Mouse (Mus musculus) midbrain, postnatal 0 days (tissue): Measurements from ENCODE around the gene Oscp1. TPM values are rescaled to one million over a fixed set of nuclear protein-coding genes. Genes with fewer than 3 reads are reported as not detected.
A peak's percentile ranks its signal among the peaks of the same experiment; 100 is the strongest.

Experiments used
- ATAC-seq: fragments of 200-750 bp; cut with Nextera tagmentation; 2 replicates; pipeline ENCODE4 v1.8.0; 2017; ENCODE audit warnings: moderate number of reproducible peaks, mild to moderate bottlenecking, moderate TSS enrichment, moderate library complexity; ENCODE audit not compliant: low FRiP score
- DNase-seq: peaks from one replicate; pipeline ENCODE4 v3.0.0-alpha.2; 2015; ENCODE audit warnings: low spot score
- H3K27ac ChIP-seq: fragments of 300-500 bp; sonication (generic); 2 replicates; pipeline ENCODE4 v1.5.1; 2014; ENCODE audit warnings: low read depth, mild to moderate bottlenecking, low read length, mixed read lengths
- H3K27me3 ChIP-seq: fragments of 300-500 bp; sonication (generic); 2 replicates; pipeline ENCODE4 v1.6.1; 2014; ENCODE audit warnings: low read length, control low read depth, mixed read lengths; ENCODE audit not compliant: insufficient read depth
- H3K36me3 ChIP-seq: fragments of 300-500 bp; sonication (generic); 2 replicates; pipeline ENCODE4 v1.6.1; 2014; ENCODE audit warnings: low read length, control low read depth, mixed read lengths; ENCODE audit not compliant: insufficient read depth
- H3K4me1 ChIP-seq: fragments of 300-500 bp; sonication (generic); 2 replicates; pipeline ENCODE4 v1.6.1; 2014; ENCODE audit warnings: mild to moderate bottlenecking, control low read depth, antibody characterized with exemption, low read length, mixed read lengths; ENCODE audit not compliant: insufficient read depth
- H3K4me2 ChIP-seq: fragments of 300-500 bp; sonication (generic); 2 replicates; pipeline ENCODE4 v1.6.1; 2014; ENCODE audit warnings: low read depth, mild to moderate bottlenecking, low read length, mixed read lengths; ENCODE audit not compliant: poor library complexity, severe bottlenecking
- H3K4me3 ChIP-seq: fragments of 300-500 bp; sonication (generic); 2 replicates; pipeline ENCODE4 v1.5.1; 2014; ENCODE audit warnings: low read depth, mild to moderate bottlenecking, low read length, moderate library complexity
- H3K9ac ChIP-seq: fragments of 300-500 bp; sonication (generic); replicated peaks from 2 replicates; pipeline ENCODE4 v1.6.1; 2014; ENCODE audit warnings: mild to moderate bottlenecking, low read length, moderate library complexity, mixed read lengths; ENCODE audit not compliant: poor library complexity, severe bottlenecking
- H3K9me3 ChIP-seq: fragments of 300-500 bp; sonication (generic); 2 replicates; pipeline ENCODE4 v1.6.1; 2016; ENCODE audit warnings: low read length, control low read depth
- CTCF ChIP-seq: IDR thresholded peaks from 2 replicates; pipeline ENCODE4 v1.5.1; 2016; ENCODE audit warnings: antibody characterized with exemption, mild to moderate bottlenecking
- WGBS: fragments of 180-500 bp; shearing (Covaris S2); extraction: QIAGEN DNeasy Blood & Tissue Kit; methylation state at CpG from one replicate; pipeline ENCODE4 v1.1.7; 2014; 5-methylcytosine and 5-hydroxymethylcytosine counted together
- polyA plus RNA-seq: library from polyadenylated mRNA; unstranded; fragments of >200 nt; fragmentation: Nextera tagmentation; extraction: Ambion mirVana; gene quantifications from 2 replicates; pipeline ENCODE4 v1.2.1, GENCODE M21; 2015
- total RNA-seq: library from RNA; depleted of rRNA; stranded (reverse); fragments of >200 nt; gene quantifications from 2 replicates; pipeline ENCODE4 v1.2.3, GENCODE M21; 2014

Oscp1 gene
- total and polyA plus RNA-seq, 2 experiments from 2014 or later: 34.3 to 47.7 TPM

DNA sequence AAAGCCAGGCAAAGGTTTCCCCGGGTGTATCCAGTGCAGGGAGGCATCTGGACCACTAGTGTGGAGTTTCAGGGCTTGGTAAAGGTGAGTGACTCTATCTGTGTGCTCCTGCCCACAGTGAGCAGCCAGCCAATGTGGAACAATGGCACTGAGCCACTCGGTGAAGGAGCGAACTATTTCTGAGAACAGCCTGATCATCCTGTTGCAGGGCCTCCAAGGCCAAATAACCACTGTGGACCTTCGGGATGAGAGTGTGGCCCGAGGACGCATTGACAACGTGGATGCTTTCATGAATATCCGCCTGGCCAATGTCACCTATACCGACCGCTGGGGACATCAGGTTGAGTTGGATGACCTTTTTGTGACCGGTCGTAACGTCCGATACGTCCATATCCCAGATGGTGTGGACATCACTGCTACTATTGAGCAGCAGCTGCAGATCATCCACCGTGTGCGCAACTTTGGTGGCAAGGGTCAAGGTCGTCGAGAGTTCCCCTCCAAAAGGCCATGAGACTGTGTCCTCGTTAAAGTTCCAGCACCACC is 39.4 kb downstream of the Oscp1 start:
- WGBS: 95% methylated on average over 20 of the region's 20 CpGs
- H3K9me3 ChIP-seq: no peaks in the 10 kb centered on the region
- no peaks in the 10 kb centered on the region for H3K4me1 ChIP-seq
- DNase-seq: no peak
- H3K9ac ChIP-seq: no peak overlapping the region
- ATAC-seq: no peak
- H3K4me3 ChIP-seq: no peak overlapping the region
- no peak overlapping the region for H3K4me2 ChIP-seq
- H3K36me3 ChIP-seq: no peaks in the 10 kb centered on the region
- no peak for TF ChIP-seq CTCF
- no peak overlapping the region for H3K27ac ChIP-seq
- no peaks in the 10 kb centered on the region for H3K27me3 ChIP-seq

DNA sequence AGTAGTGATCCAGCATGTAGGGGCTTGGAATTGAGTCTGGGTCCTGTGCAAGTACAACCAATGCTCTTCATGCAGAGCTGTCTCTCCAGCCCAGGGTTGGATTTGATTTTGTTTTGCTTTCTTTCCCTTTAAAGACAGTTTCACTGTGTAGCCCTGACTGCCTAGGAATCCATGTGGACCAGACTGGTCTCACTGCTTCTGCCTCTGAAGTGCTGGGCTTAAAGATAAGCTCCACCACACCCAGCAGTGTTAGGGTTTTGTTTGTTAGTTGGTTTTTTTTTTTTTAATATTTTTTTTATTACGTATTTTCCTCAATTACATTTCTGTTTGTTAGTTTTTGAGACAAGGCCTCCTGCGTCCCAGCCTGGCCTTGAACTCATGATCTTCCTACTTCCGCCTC is 41.0 kb downstream of the Oscp1 start:
- 92% methylated on average over 3 of the region's 3 CpGs for WGBS
- ATAC-seq (no peak), DNase-seq (no peak)
- no peaks in the 10 kb centered on the region for H3K27me3 ChIP-seq
- H3K36me3 ChIP-seq: no peaks in the 10 kb centered on the region
- H3K4me2 ChIP-seq: no peak overlapping the region
- no peak overlapping the region for H3K27ac ChIP-seq
- no peak overlapping the region for H3K4me3 ChIP-seq
- H3K4me1 ChIP-seq: peaks cover 4% of the 10 kb centered on the region; the same call in 1 of the 2 replicates
- TF ChIP-seq CTCF: no peak
- H3K9ac ChIP-seq: no peak overlapping the region
- no peaks in the 10 kb centered on the region for H3K9me3 ChIP-seq

DNA sequence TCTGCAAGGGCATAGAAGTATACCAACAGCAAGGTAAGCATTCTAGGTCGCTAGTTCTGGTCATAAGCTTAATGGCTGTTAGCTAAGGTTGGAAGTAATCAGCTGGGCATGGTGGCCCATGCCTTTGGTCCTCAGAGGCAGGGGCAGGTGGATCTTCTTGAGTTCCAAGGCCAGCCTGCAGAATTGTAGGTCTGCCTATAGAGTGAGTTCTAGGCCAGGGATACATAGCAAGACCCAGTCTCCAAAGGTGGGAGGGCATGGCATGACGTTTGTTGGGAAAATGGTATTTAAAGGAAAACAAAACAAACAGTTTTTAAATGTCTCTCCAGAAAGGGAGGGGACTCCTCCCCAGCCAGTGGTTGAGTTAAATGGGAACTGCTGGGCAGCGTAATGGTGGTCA is 42.4 kb downstream of the Oscp1 start:
- ATAC-seq: no peak
- 92% methylated on average over 3 of the region's 3 CpGs for WGBS
- TF ChIP-seq CTCF: no peak

DNA sequence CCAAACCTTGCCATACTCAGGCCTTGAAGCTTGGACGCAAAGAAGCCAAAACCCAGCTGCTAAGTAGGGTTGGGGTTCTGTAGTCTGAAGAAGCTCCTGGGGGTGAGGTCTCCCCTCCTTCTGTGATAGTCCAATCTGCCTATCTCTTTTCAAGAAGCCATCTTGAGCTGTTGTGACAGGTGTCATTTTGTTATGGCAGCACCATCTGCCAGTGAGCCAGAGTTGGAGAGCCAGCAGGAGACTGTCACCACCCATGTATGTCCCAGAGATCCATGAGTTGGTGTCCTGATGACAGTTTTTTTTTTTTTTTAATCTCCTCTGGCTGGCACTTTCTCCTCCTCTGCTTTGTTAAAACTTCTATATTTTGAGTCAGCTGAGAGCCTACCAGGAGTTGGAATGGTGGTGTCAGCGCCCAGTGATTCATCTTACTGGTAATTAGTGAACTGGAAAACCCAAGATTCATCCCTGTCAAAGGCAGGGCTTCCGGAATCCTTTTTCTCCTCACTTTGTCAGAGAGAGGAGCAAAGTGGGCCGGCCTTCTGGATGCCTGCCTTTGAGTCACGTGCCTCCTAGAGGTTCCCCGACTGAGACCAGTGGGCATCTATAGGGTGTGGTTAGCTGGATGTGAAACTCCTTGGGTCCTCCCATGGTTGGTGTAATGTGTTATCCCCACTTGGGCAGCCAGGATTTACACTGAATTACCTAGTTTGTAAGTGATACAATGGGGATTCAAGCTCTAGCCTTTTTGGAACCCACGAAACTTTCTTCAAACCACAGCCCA is 43.9 kb downstream of the Oscp1 start:
- peak overlapping the region; percentile 79 for H3K27ac ChIP-seq
- H3K9me3 ChIP-seq: no peaks in the 10 kb centered on the region
- no peak overlapping the region for H3K4me2 ChIP-seq
- peaks cover 12% of the 10 kb centered on the region; the same call in 1 of the 2 replicates for H3K4me1 ChIP-seq
- no peak overlapping the region; the same call in 1 of the 2 replicates for H3K9ac ChIP-seq
- no peak overlapping the region for H3K4me3 ChIP-seq
- 47% methylated on average over 7 of the region's 7 CpGs for WGBS
- H3K36me3 ChIP-seq: no peaks in the 10 kb centered on the region
- DNase-seq: peak; percentile 34
- no peak for TF ChIP-seq CTCF
- ATAC-seq: no peak
- H3K27me3 ChIP-seq: no peaks in the 10 kb centered on the region

More for the DNA sequence above, 42.4 kb downstream of the Oscp1 start:
- Histone ChIP-seq H3K27ac (no peak overlapping the region), H3K4me1 (peaks cover 10% of the 10 kb centered on the region; the same call in 1 of the 2 replicates), H3K9me3 (no peaks in the 10 kb centered on the region), H3K27me3 (no peaks in the 10 kb centered on the region), H3K4me3 (no peak overlapping the region), H3K9ac (no peak overlapping the region), H3K36me3 (no peaks in the 10 kb centered on the region), H3K4me2 (no peak overlapping the region)
- DNase-seq: no peak

DNA sequence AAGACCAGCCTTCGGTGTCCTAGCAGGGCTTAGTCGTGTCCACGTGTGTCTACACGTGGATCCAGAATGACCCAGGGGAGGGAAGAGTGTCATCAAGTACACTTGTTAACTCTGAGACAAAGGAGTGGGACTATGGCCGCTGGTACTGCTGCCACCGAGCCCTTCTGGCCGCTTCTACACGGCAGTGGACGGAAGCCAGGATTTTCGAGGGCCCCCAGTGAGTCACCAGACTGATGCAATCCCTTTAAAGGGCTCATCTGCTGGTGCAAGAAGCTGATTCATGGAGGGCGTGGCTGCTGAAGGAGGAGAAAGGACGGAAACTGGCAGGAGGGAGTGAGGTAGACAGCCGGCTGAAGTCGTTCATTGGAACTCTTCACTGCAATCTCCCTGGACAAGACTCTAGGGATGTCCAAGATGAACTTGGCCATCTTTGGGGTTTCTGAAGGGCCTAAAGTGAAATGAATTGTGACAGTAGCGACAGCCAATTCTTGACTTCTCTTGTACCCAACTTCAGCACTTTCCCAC is 44.8 kb downstream of the Oscp1 start:
- Histone ChIP-seq H3K27me3 (no peaks in the 10 kb centered on the region), H3K27ac (peak overlapping the region; percentile 79), H3K4me3 (peak overlapping the region; percentile 93), H3K4me1 (peaks cover 12% of the 10 kb centered on the region; the same call in 1 of the 2 replicates), H3K9me3 (no peaks in the 10 kb centered on the region), H3K4me2 (peak overlapping the region; percentile 92), H3K36me3 (no peaks in the 10 kb centered on the region), H3K9ac (peak overlapping the region; percentile 51)
- ATAC-seq (peak; percentile 72), DNase-seq (peak; percentile 91)
- TF ChIP-seq CTCF: no peak
- 1% methylated on average over 15 of the region's 15 CpGs for WGBS

- ATAC-seq (peak; percentile 94), DNase-seq (peak; percentile 99)
- no peaks in the 10 kb centered on the region for H3K27me3 ChIP-seq
- peak within 1 kb of the TSS; percentile 79 for H3K27ac ChIP-seq
- TF ChIP-seq CTCF: peak; percentile 88
- no peaks in the 10 kb centered on the region for H3K9me3 ChIP-seq
- H3K4me1 ChIP-seq: peaks cover 12% of the 10 kb centered on the region; the same call in 1 of the 2 replicates
- peak within 1 kb of the TSS; percentile 92 for H3K4me2 ChIP-seq
- H3K4me3 ChIP-seq: peak within 1 kb of the TSS; percentile 93
- 1% methylated on average over 25 of the region's 34 CpGs for WGBS
- no peaks in the 10 kb centered on the region for H3K36me3 ChIP-seq
- peak within 1 kb of the TSS; percentile 87 for H3K9ac ChIP-seq
These were observed 45.3 kb downstream of the Oscp1 start, which contains the start of gene Stk40 for GRCm38 (mm10) chr4:126103590-126104068. Gene Stk40, plus strand, starts transcription at chr4:126103957.
